Mouse (Mus musculus): ENCODE results near the gene Babam2. TPM values are rescaled to one million over a fixed set of nuclear protein-coding genes. Genes with fewer than 3 reads are reported as not detected.

Gene Babam2
- total RNA-seq, 2 experiments from 2014 or later: 45.3 to 49.2 TPM

DNA sequence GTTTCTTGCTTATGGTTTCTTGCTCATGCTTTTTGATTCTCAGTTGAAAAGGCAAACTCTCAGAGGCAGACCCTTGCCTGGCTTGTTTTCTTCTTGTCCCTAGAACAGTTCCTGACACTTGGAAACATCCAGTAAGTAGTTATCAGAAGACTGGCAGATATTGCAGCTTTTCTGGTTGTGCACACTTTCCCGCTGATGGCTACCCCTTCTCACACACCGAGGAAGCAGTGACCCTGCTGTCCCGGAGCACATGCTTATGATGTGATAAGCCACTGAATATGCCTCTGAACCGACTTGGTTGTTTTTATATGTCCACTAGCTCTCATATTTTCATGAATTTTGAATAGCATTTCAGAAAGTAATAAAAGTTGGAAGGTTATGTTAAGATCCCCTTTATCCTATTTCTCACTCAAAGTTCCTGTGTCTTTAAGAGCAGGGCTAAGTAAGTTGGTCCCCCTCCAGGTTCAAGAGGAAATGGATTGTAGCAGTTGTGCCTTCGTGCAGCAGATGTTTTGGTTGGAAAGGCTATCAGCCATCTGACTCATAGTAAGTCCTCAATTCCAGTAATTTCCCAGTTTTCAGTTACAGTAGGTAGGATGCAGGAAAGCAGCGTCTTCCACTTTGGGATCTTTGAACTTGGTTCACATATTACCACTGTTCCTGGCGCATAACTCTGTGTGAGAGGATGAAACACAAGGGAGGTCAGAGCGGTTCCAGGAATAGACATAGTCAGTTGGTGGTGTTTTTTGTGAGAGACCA lies 178.9 kb downstream of the Babam2 start:
- DNase-seq (ENCODE audit: low spot score in 2 of 2): no peak

DNA sequence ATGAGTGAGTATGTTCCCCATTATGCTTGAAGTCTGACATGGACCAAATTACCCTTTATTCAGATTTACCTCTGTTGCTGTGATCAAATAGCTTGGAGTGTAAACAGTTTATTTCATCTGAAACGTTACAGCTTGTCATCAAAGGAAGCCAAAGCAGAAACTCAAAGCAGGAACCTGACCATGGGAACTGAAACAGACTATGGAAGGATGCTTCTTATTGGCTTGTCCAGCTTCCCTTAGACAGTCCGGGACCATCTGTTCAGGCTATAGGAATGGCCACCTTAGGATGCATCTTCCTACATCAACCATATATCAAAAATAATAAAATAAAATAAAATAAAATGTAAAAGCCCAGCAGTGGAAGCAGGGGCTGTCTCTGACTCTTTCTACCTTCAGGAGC lies 183.0 kb downstream of the Babam2 start:
- no peak for DNase-seq (ENCODE audit: low spot score in 2 of 2)

DNA sequence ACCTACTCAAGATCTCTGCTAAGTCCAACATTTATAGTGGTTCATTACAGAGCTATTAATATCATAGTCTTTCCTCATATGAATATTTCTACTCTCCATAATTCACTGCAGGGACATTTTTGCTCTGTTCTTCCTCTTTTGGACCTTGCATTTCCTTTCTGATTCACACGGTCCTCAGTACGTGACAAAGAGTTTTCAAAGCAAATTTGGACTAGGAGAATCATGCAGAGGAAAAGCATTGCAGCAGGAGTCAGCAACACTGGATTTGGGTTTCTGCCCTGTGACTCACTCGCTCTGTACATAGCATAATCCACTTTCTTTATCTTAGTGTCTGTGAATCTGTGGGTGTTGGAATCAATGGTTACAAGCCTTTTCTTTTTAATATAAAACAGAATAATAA lies 184.8 kb downstream of the Babam2 start:
- peak; percentile 13 to 45 for DNase-seq (ENCODE audit: low spot score in 2 of 2)

DNA sequence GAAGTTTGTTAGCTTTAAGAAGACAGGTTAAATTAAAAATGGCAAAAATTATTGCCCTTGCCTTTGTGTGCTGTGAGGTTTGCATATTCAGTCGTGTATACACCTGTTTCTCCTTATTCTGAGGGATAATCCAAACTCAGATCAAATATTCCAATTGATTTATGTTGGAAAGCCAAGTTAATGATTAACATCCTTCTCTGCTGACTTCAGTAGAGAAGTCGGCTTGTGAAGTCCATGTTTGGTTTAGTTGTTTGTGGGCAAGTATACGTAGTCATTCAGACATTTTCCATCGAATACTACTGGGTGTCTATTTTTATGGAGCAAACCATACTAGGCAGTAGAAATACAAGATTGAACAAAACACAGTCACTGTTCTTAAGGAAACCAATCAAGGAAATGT lies 187.5 kb downstream of the Babam2 start:
- DNase-seq (ENCODE audit: low spot score in 2 of 2): no peak

DNA sequence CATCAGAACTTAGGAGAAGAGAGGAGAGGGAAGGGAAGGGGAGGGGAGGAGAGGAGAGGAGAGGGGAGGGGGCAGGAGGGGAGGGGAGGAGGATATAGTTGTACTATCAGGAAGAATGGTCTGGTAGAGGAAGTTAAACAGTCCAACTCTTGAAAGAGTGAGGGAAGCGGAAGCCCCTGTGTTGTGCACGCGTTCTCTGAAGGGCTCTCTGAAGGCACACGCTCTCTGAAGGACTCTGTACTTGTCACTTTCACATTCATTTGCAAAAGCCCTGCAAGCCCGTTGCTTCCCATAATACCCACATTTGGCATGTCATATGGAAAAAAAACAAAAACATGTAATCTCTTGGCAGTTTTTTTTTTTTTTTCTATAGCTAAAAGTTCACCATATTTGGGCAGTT lies 190.1 kb downstream of the Babam2 start:
- no peak for DNase-seq (ENCODE audit: low spot score in 2 of 2)

DNA sequence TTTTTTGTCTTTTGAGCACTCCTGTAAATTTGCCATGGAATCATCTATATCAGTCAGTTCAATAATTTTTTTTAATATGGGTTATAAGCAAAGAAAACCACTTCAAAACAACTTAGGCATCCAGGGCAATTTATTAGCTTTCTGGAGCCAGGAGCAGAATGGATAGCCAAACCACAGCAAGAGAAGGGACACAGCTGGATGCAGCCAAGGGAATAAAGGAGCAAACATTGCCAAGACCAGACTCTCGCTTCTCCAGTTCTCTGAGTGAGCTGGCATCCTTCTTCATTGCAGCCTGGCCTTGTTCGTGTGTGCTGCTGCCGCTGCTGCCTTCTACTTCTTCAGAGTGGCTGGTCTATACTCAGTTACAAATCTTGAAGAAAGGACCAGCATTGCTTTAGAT lies 190.9 kb downstream of the Babam2 start:
- DNase-seq (ENCODE audit: low spot score in 2 of 2): no peak

DNA sequence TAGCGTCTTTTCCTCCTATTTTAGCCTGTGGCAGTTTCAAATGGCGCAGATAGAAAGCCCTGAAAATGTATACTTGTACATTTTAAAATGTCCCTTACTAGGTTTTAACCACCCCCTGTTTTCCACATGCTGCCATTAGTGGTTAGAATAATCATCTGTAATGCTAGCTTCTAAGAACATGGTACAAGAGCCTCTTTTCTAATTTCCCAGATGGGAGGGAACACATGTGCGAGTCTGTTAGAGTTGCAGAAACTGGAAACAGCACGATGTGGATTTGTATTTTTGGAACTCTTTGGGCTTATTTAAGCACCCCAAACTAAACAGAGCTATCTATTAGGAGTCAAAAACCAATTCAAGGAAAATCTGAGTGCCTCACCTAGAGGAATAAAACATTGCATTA lies 195.1 kb downstream of the Babam2 start:
- peak in 1 of 2 experiments; percentile 48 for DNase-seq (ENCODE audit: low spot score in 2 of 2)

DNA sequence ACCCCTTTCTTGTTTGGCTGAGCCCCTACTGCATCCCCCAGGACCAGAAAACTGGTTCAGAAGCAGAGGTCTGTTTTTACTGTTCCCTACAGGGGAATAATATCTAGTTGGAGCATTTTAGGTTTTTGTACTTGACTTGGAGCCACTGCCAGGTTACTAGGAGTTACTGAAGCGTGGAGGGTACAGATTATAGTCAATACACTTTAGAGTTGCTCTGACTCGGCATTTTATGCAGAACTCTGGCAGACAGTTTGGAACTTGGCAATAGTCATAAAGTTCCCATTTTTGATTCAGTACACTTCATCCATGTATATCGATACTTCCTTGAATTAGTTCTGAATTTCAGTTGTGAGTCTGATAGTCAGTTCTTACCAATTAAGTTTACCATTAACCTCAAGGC lies 202.4 kb downstream of the Babam2 start:
- no peak for DNase-seq (ENCODE audit: low spot score in 2 of 2)

DNA sequence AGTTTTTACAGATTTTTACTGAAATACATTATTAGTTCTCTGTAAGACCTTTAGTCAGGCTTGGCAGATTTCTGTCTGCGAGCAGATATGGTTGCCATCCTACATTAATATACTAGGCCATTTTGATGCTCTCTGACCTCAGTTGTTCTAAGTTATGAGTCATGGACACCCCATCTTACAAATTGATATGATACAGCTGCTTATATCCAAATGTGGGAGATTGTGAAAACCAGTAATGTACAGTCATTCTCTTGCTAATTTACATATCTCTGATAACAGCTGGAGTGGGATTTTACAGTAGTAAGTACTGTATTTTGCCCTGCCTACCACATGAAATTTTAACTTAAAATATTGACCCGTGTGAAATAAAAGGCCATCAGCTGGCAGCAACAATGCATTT lies 204.7 kb downstream of the Babam2 start:
- no peak for DNase-seq (ENCODE audit: low spot score in 2 of 2)

DNA sequence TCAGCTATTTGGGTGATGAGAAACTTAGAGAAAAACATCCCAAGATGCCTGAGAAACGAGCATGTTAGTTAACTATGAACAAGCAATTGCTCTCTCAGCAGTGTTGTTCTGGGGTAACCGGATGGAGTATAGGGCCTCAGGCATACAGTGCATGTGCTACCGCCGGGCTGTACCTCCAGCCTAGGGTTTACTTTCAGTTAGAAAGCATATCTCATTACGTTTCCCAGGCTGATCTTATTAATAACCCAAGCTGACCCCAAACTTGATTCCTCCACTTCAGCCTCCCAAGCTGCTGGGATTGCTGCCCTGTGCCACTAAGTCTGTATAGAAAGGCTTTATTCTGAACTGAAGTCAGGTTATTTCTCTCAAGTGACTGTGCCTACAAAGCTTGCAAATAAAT lies 205.4 kb downstream of the Babam2 start:
- no peak for DNase-seq (ENCODE audit: low spot score in 2 of 2)

DNA sequence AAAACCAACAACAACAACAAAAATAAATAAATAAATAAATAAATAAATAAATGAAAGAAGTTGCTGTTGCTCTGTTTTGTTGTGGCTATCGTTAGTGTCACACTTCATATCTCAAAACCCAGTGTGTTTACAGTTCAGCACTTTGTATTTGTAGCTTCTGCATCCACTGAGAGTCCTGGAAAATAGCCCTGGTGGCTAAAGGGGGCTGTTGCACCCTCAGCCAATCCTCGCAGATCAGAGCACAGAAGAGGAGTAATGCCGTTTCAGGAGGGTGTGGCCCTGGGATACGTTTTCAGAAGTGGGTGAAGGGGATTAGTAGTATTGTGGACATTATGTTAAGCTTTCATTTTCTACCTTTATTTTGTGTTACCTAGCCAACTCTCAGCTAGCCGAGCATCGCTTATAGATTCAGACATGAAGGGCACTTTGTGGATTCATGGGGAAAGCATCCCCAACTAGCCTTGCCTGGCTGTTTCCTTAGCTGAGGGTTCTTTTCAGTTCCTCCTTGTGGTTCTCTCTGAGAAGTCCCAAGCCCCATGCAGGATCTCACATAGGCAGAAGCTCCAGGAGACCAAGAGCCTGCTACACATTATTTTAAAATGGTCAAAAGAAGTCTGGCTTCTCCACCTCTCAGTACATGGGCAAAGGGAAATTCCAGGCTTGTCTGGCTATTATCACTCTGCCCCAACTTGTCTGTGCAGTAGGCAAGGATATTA lies 207.6 kb downstream of the Babam2 start:
- no peak for DNase-seq (ENCODE audit: low spot score in 2 of 2)

DNA sequence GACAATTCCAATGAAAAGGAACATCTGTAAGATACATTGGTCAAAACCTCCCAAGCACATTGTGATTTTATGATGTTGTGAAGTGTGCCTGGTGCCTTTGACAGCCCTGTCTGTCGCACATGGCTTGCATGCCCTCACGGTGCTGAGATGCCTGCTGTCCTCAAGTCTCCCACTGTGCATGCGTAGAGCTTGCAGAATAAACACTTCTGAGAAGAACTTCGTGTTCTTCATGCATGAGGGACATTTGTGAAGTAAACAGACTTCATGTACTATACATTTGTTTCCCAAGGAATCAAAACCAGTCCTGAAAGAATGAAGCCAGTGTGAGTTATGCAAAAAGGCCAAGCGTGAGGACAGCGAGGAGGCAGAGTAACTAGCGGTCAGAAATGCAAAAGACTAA lies 208.3 kb downstream of the Babam2 start:
- DNase-seq (ENCODE audit: low spot score in 2 of 2): no peak

DNA sequence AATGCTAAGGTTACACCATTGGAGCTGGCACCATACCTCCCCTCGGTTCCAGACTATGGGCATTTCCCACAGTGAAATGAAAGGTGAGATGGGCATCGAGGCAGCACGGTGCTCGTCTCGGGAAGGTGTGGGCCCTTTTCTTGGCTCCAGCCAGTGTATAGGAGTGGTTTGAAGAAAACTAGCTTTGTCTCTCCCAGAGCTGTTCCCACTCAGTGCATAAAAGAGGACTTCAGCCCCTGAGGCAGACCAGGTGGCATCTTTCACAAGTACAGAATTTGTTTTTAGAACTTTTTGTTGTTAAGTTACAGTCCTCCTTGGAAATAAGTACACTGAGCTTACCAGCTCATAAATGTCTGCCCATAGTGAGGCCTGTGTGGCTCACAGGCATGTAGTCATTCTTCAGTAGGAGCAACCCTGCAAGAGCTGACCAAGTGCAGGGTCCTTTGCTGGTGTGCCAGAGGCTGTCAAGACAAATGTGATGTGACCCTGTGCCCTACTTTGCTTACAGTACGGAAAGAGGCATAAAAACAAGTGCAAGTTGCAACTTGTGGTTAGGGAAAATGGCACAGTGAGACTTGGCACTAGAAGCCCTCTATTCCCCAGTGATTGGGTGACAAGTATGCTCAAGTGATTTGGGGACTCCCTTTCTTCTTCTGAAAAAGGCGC lies 208.9 kb downstream of the Babam2 start:
- DNase-seq (ENCODE audit: low spot score in 2 of 2): no peak

DNA sequence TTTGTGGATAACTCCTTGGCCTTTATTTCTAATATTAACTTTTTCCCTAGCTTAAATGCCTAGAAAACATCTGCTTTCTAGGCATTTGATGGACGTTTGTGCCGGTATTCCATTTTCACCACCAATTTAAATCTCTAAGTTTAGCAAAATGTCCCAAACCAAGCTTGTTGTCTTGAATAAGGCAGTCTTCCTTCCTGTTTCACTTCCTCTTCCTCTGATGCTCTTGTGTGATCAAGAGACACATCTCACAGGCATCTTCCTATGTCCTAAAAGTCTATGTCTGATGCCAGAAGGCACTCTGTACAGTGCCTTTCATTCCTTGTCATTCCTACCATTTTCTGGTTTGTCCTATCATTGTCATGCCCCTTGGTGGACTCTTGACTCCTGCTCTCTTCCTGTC lies 210.5 kb downstream of the Babam2 start:
- no peak for DNase-seq (ENCODE audit: low spot score in 2 of 2)

DNA sequence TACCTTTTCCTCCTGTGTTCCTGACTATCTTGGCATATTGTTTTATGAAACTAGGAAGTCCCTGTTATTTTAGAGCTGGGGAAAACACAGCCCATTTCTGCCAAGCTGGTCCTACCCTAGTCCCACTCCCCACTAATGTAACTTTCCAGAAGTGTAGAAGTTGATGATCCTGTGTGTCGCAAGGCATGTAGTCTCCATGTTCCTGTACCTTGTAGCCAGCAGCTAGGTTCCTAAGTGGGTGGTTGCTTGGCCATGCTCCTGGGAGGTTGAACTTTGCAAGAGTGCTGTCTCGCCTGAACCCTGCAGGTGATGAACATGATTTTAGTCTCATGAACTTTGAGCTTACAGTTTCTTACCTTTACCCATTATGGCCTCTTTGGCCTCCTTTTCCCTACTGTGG lies 211.3 kb downstream of the Babam2 start:
- no peak for DNase-seq (ENCODE audit: low spot score in 2 of 2)

DNA sequence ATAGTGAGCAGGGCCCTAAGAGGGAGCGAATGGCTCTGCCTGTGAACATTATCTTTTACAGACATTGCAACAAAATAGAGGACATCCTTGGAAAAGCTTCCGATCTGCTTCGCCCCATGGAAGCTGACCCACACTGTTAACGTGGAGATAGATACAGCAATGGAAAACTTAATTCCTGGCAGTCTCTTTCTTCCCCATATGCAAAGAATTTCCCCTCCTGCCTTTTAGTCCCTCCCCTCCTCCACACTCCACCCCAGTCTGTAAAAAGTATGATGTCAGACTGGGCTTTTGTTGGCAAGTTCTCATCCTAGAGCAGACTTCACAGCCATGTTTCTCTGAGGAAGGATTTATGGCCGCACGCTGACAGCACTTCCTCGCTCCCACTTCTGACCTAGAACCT lies 218.8 kb downstream of the Babam2 start:
- no peak for DNase-seq (ENCODE audit: low spot score in 2 of 2)

DNA sequence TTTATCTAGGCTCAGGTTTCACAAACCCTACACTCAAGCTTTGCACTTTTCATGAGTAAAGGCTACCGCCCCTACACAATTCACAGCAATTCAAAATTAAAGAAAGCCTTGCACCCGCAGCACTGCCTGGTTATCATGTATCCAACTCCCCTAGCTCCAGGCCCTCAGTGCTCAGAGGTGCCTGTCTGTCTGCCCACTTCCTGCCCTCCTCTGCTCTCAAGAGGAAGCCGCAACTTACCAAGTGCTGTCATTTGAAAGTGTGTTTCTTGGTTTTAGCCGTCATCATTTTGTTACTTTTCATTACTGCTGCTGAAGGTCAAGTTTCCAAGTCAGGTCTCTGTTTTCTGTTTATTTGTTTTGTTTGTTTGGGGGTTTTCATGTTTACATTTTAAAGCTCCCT lies 221.1 kb downstream of the Babam2 start:
- DNase-seq (ENCODE audit: low spot score in 2 of 2): no peak

DNA sequence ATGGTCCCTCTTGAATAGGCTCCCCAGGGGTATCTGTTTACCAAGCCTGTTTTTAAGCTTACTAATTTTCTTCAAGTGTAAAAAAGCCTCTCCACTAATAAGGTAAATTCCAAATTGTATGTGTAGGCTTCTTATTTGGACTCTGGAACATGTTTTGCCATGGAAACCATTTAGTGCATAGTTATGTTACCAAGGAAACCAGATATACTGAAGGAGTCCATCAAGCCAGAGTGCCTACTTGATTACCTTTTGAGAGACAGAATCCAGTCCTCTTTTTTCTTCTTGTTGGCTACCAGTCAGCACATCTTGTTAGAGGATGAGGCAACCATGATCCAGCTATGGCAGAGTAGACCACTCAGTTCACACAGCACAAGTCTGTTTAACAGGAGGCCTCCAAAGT lies 222.6 kb downstream of the Babam2 start:
- peak in 1 of 2 experiments; percentile 19 for DNase-seq (ENCODE audit: low spot score in 2 of 2)

DNA sequence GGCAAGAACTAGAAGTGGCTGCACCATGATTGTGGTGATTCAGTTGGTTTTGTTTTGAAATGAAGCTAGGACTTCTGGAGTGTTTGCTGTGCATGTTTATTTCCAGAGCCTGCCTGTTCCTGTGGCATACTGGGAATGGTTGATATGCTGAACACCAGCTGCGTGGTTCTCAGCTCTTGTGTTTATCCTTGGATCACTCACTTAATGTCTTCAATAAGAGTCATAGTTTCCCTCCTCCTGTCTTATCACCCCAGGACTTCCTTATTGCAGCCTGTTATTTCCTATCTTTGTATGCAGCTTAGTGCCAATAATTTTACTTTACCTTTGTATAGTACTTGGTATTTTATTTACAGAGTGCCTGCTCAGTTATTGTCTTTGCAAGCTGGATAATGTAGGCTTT lies 223.4 kb downstream of the Babam2 start:
- DNase-seq (ENCODE audit: low spot score in 2 of 2): peak in 1 of 2 experiments; percentile 25

DNA sequence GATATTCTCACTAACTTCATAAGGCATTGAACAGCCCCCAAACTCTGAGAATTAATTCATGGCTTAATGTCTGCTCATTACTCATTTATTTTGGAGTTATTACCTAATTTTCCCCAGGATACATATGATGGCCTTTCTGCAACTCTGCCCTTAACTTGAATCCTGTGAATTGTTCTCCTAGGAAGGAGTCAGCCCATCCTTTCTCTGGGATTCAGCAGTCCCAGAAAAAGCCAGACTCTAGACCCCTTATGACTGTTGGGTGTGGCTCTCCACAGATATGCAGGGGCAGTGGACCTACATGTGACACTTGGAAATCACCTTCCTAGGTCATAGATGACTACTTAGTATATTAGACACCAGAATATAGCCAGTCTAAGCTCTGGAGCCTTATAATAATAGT lies 226.6 kb downstream of the Babam2 start:
- DNase-seq (ENCODE audit: low spot score in 2 of 2): no peak

DNA sequence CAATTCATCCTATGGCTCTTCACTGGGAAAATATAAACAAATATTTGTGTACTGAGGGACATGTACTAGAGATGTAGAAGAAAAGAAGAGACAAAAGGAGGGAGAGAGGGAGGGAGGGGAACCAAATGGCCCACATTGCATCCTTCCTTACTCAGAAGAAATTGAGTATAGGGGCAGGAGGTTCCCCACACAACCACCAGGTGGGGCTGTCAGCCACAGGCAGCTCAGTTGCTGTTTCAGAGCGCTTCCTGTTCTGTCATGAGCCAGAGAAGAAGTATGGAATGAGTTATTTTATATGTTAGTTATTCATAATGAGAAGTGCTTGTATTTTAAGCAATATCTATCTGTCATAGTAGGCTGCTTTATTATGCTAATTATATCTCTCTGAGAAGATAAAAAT lies 229.1 kb downstream of the Babam2 start:
- DNase-seq (ENCODE audit: low spot score in 2 of 2): no peak

DNA sequence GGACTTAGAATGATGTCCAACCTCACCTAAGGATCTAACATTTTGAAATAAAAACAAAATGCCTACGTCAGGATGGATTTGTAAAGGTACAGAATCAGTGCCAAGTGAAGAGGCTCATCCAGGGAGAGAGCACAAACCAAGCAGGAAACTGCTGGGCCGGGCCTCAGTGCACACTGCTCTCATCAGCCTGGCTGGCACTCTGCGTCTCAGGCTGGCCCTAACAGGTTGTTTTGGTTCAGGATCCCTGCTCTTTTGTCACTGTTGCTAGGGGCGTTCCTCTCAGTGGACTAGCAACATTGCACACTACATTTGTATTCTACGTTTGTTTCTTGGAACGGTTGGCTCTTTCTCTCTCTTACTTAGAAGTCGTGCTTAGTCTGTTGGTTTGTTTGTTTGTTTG lies 231.5 kb downstream of the Babam2 start:
- peak in 1 of 2 experiments; percentile 44 for DNase-seq (ENCODE audit: low spot score in 2 of 2)
